Mouse (Mus musculus) left cerebral cortex, postnatal 36 days (tissue): Measurements from ENCODE around the gene Hmgcl. TPM values are rescaled to one million over a fixed set of nuclear protein-coding genes. Genes with fewer than 3 reads are reported as not detected.
"Not testable (repeated sequence)": the region's sequence is repeated elsewhere in the genome, so short reads cannot be mapped to it uniquely, and the experiment has no call there.

ENCODE experiments used
- DNase-seq, 2 experiments: peaks; one replicate each; pipeline ENCODE4 v3.0.0; 2021 to 2022; ENCODE audit warnings: low spot score in 2 of 2, mixed read lengths in 1 of 2
- intact Hi-C: fragments of 180-260 bp; cut with DNase I; formaldehyde crosslinking; loops from one replicate; pipeline ENCODE4 v1.15.1; 2025
- total RNA-seq, 2 experiments: library from RNA; stranded (reverse); gene quantifications; 2 replicates each; pipeline ENCODE4 v1.2.3; 2021

Gene Hmgcl
- total RNA-seq, 2 experiments from 2014 or later = 28.9 to 30.6 TPM

- intact Hi-C loops = no loop called here
- DNase-seq = no peak
Observed at GRCm38 (mm10) chr4:135925341-135925740, 20.9 kb upstream of the Hmgcl start.

GRCm38 (mm10) chr4:135926195-135926808, 19.9 kb upstream of the Hmgcl start:
- no peak for DNase-seq
- intact Hi-C loops = no loop called here

- intact Hi-C loops = no loop called here
- no peak for DNase-seq
Observed at GRCm38 (mm10) chr4:135926861-135927260, 19.4 kb upstream of the Hmgcl start.

GRCm38 (mm10) chr4:135928376-135928775, 17.9 kb upstream of the Hmgcl start:
- intact Hi-C loops = no loop called here
- no peak for DNase-seq

- no peak for DNase-seq
- intact Hi-C loops = no loop called here
Observed at GRCm38 (mm10) chr4:135929405-135929804, 16.8 kb upstream of the Hmgcl start.

GRCm38 (mm10) chr4:135929828-135930227, 16.4 kb upstream of the Hmgcl start:
- no peak for DNase-seq
- intact Hi-C loops = loop anchor here (2.0 kb wide), 1 partner anchor 39 kb away; no protein-coding TSS in a partner anchor

GRCm38 (mm10) chr4:135930239-135930638, 16.0 kb upstream of the Hmgcl start:
- intact Hi-C loops = loop anchor here (2.0 kb wide), 1 partner anchor 39 kb away; no protein-coding TSS in a partner anchor
- DNase-seq = no peak

- intact Hi-C loops = loop anchor here (2.0 kb wide), 1 partner anchor 41 kb away; no protein-coding TSS in a partner anchor
- DNase-seq = no peak
Observed at GRCm38 (mm10) chr4:135931832-135932231, 14.4 kb upstream of the Hmgcl start.

- no peak for DNase-seq
- intact Hi-C loops = no loop called here
Observed at GRCm38 (mm10) chr4:135934708-135935500, 11.3 kb upstream of the Hmgcl start.

GRCm38 (mm10) chr4:135935502-135935901, 10.7 kb upstream of the Hmgcl start:
- intact Hi-C loops = no loop called here
- no peak for DNase-seq

- intact Hi-C loops = no loop called here
- DNase-seq = no peak
Observed at GRCm38 (mm10) chr4:135938858-135939257, 7.4 kb upstream of the Hmgcl start.

- DNase-seq, intact Hi-C loops: not testable (repeated sequence)
Observed at GRCm38 (mm10) chr4:135941026-135941425, 5.2 kb upstream of the Hmgcl start.

- intact Hi-C loops = no loop called here
- DNase-seq = no peak
Observed at GRCm38 (mm10) chr4:135942193-135942592, 4.1 kb upstream of the Hmgcl start.

- no peak for DNase-seq
- intact Hi-C loops = no loop called here
Observed at GRCm38 (mm10) chr4:135943389-135943788, 2.9 kb upstream of the Hmgcl start.

GRCm38 (mm10) chr4:135945706-135946105, 542 bp upstream of the Hmgcl start:
- DNase-seq = no peak
- intact Hi-C loops = no loop called here

- intact Hi-C loops = no loop called here
- DNase-seq = no peak
Observed at GRCm38 (mm10) chr4:135946659-135947301, 532 bp downstream of the Hmgcl start.

GRCm38 (mm10) chr4:135948142-135948541, 1.9 kb downstream of the Hmgcl start:
- intact Hi-C loops = no loop called here
- DNase-seq = no peak

- no peak for DNase-seq
- intact Hi-C loops = no loop called here
Observed at GRCm38 (mm10) chr4:135949475-135949874, 3.2 kb downstream of the Hmgcl start.

GRCm38 (mm10) chr4:135949911-135950310, 3.7 kb downstream of the Hmgcl start:
- intact Hi-C loops = no loop called here
- DNase-seq = no peak

GRCm38 (mm10) chr4:135950365-135950764, 4.1 kb downstream of the Hmgcl start:
- no peak for DNase-seq

GRCm38 (mm10) chr4:135951505-135951904, 5.3 kb downstream of the Hmgcl start:
- DNase-seq = no peak
- intact Hi-C loops = no loop called here

More at GRCm38 (mm10) chr4:135950365-135950764, 4.1 kb downstream of the Hmgcl start:
- intact Hi-C loops = no loop called here
